Mouse (Mus musculus): ENCODE measurements around the gene Rdh16.
"Not testable (repeated sequence)": the region's sequence is repeated elsewhere in the genome, so short reads cannot be mapped to it uniquely, and the experiment has no call there.

Gene Rdh16

DNA sequence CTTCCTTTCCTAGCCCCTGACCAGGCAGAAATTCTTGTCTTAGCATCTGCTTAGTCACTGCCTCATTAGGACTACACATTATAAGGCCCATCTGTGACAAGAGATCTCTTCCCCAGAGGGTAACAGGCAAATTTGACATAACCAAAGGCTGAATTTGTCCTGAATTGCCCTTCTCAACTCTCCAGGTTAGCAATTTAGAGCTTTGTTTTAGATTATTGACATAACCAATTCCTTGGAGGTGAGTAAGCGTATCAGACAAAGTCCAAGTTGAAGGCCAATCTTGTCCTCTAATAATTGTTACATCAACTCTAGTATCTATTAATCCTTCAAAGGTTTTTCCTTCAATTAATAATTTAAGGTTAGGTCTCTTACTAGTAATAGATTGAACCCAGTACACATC lies 33.2 kb downstream of the Rdh16 start:
- not testable (repeated sequence) for DNase-seq (ENCODE audit: low spot score in 2 of 2)

- no peak for DNase-seq (ENCODE audit: low spot score in 2 of 2)
Observed at GRCm38 (mm10) chr10:127835292-127835691, 34.3 kb downstream of the Rdh16 start.

DNA sequence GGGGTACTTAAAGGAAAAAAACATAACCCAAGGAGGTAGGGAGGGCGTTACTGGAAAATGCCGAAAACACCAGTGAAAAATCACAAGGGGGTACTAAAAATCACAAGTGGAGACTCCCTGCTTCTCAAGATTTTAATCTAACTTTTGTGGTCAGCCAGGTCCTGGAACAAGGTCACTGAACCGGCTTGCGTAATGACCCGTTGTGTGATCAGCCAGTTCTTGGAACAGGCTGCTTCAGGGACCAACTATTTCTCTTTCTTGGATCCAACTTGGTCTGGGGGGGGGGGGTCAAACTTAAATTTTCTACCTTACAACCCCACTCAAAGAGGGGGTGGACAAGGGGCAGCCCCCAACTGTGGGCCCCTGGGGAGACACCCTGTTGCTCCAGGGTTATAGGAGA lies 36.8 kb downstream of the Rdh16 start:
- DNase-seq (ENCODE audit: low spot score in 2 of 2), result not testable (repeated sequence)

- peak in 1 of 2 experiments; percentile 5 for DNase-seq (ENCODE audit: low spot score in 2 of 2)
Observed at GRCm38 (mm10) chr10:127838539-127838938, 37.6 kb downstream of the Rdh16 start.

DNA sequence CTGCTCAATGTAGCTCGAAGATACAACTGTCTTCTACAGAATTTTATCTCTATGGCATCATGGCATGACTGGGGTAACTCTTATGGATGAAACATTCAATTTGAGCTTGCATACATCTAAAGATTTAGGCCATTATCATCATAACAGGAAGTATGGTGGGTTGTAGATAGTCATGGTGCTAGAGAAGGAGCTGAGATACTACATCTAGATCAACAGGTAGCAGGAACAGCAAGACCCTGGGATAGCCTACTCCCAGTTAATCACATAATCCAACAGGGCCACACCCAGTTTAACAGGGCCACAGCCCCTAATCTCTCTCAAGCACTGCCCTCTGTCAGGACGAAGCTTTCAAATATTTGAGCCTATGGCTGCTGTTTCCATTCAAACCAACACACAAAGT lies 39.8 kb downstream of the Rdh16 start:
- DNase-seq (ENCODE audit: low spot score in 2 of 2), result no peak

- not testable (repeated sequence) for DNase-seq (ENCODE audit: low spot score in 2 of 2)
Observed at GRCm38 (mm10) chr10:127845945-127846344, 45.0 kb downstream of the Rdh16 start.

- no peak for DNase-seq (ENCODE audit: low spot score in 2 of 2)
Observed at GRCm38 (mm10) chr10:127848089-127848488, 47.1 kb downstream of the Rdh16 start.

GRCm38 (mm10) chr10:127849628-127850027 lies 48.7 kb downstream of the Rdh16 start, which contains the start of gene Rdh19:
Gene Rdh19 (plus strand): TSS chr10:127849928.
- DNase-seq (ENCODE audit: low spot score in 2 of 2), result no peak

- DNase-seq (ENCODE audit: low spot score in 2 of 2), result no peak
Observed at GRCm38 (mm10) chr10:127856376-127856775, 55.4 kb downstream of the Rdh16 start.

- DNase-seq (ENCODE audit: low spot score in 2 of 2), result no peak
Observed at GRCm38 (mm10) chr10:127864931-127865330, 64.0 kb downstream of the Rdh16 start.

DNA sequence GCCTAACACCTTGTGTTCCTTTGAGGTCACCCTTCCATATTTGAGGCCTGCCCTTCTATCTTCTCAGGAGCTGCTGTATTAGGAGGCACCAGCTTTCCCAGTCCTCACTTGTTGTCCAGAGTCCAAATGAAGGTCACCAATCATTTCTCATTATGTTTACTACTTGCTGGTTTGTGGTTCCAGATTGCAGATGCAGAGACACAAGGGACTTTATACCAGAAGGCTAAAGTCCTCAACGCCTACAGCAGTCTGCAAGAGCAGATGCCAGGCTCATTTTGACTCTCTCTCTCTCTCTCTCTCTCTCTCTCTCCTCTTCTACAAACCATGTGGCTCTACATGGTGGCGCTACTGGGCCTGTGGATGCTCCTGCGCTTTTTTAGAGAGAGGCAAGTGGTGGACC lies 65.3 kb downstream of the Rdh16 start, which contains the start of gene Rdh16f2:
TSS of gene Rdh16f2 (plus strand) at position 243 of the 400 bp plus-strand sequence.
- DNase-seq (ENCODE audit: low spot score in 2 of 2), result no peak

- no peak for DNase-seq (ENCODE audit: low spot score in 2 of 2)
Observed at GRCm38 (mm10) chr10:127872484-127872883, 71.5 kb downstream of the Rdh16 start.

DNA sequence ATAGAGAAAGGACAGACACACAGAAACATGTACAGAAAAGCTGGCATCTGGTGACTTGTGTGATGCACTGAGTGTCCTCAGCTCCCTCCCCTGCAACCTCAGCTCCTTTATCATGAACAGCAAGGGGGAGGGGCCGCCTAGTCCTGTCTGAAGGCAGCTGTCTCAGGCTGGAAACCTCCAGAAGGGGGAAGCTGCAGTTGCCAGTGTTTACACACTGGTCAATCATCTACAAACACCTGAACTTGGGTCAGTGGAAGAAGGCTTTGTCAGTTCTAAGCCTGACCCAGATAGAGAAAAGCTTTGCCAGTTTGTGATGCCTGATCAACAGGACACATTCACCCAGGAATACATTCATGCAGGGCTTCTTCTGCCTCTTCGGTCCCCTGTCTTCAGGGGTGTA lies 76.7 kb downstream of the Rdh16 start:
- no peak for DNase-seq (ENCODE audit: low spot score in 2 of 2)

- DNase-seq (ENCODE audit: low spot score in 2 of 2), result no peak
Observed at GRCm38 (mm10) chr10:127878262-127879057, 77.5 kb downstream of the Rdh16 start.

DNA sequence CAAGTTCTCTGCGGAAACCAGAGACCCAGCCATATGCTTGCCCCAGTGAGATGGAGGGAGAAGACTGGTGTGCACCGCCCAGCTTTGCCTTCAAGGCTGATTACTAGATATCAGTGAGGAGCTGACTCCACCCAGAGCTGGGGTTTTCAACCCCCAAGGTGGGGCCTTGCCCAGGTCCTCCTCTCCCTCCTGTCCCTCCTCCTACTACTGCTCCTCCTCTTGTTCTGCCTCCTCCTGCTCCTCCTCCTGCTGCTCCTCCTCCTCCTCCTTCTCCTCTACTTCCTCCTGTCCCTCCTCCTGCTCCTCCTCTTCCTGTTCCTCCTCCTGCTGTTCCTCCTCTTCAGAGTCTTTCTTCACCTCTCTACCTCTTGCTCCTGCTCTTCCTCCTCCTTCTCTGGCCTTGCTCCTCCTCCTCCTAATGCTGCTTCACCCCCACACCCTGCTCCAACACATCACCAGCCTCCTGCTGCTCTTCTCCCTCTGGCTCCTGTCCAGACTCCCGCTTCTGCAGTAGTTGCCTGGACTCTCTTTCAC lies 78.3 kb downstream of the Rdh16 start:
- DNase-seq (ENCODE audit: low spot score in 2 of 2), result no peak

GRCm38 (mm10) chr10:127881041-127881440 lies 80.1 kb downstream of the Rdh16 start:
- DNase-seq (ENCODE audit: low spot score in 2 of 2), result no peak

DNA sequence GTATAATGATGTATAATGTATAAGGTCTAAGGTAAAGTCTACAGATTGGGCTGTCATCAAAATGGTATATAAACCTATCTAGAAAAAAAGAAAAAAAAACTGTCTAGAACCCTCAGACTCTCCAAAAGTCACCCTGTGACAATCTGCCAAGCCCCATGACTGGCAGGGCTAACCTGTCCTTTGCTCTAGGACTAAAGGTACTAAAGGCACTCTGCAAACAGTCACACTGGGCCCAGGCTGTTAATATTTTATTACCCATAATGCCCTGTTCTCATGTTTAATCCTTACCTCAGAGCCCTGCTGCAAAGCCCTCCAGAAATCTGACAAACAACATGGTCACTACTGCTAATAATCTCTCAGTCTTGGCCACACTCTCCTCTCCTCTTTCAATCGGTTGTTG lies 85.6 kb downstream of the Rdh16 start:
- no peak for DNase-seq (ENCODE audit: low spot score in 2 of 2)

- DNase-seq (ENCODE audit: low spot score in 2 of 2), result no peak
Observed at GRCm38 (mm10) chr10:127886971-127887370, 86.0 kb downstream of the Rdh16 start.

DNA sequence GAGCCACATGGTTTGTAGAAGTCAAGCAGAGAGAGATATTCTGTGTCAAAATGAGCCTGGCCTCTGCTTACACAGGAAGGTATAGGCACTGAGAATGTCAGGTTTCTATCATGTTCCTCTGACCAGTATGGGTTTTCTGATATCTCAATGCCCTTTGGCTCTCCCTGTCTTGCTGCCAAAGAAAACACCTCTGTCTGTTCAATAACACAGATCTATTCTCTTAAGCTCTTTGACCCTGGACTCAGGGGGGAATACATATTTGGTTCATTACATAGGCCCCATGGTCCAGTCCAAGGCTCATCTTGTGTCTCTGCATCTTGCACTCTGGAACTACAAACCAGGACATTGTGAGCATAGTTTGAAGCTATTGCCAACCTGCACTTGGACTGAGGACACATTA lies 87.7 kb downstream of the Rdh16 start, which contains the start of gene Rdh7:
TSS of gene Rdh7 (minus strand) at position 213 of the 400 bp plus-strand sequence.
- DNase-seq (ENCODE audit: low spot score in 2 of 2), result no peak

- DNase-seq (ENCODE audit: low spot score in 2 of 2), result no peak
Observed at GRCm38 (mm10) chr10:127891481-127891880, 90.5 kb downstream of the Rdh16 start.

- DNase-seq (ENCODE audit: low spot score in 2 of 2), result not testable (repeated sequence)
Observed at GRCm38 (mm10) chr10:127893163-127894022, 92.4 kb downstream of the Rdh16 start.

Measured in right cerebral cortex, postnatal 36 days (tissue).